Mouse (Mus musculus): ENCODE measurements around the gene Sdk2. TPM values are rescaled to one million over a fixed set of nuclear protein-coding genes. Genes with fewer than 3 reads are reported as not detected.

Sdk2 gene
- total RNA-seq, 2 experiments from 2014 or later = 0.23 to 0.84 TPM

DNA sequence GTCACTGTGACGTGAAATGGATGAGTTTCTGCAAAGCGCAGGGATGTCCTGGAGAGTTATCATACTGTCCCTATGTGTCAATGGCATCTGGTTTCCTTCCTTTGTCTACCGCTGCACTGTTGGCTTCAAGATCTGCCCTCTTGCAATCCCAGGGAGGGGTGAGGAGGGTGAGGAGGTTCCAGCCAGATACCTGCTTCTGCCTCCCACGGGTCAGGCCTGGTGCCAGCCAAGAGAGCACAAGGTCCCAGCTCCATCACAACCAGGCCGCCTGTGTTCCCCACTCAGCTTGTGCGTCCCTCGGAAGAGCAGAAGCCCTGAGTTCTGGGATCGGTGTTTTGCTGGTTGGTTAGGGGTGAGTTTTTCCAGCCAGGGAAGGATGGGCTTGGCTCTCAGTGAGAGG lies 299.6 kb downstream of the Sdk2 start:
- H3K27ac ChIP-seq = peak overlapping the region; percentile 63
- no peak for DNase-seq
- TF ChIP-seq CTCF (IDR thresholded peaks at IDR 0.05) = no peak
- no peak overlapping the region for H3K4me3 ChIP-seq
- intact Hi-C loops (cut with DNase I) = no loop called here

- Histone ChIP-seq H3K4me3 (no peak overlapping the region), H3K27ac (peak overlapping the region; percentile 63)
- peak; percentile 26 for DNase-seq
- no peak for TF ChIP-seq CTCF (IDR thresholded peaks at IDR 0.05)
- intact Hi-C loops (cut with DNase I) = no loop called here
Observed at GRCm38 (mm10) chr11:113766284-113766985, 300.4 kb downstream of the Sdk2 start.

DNA sequence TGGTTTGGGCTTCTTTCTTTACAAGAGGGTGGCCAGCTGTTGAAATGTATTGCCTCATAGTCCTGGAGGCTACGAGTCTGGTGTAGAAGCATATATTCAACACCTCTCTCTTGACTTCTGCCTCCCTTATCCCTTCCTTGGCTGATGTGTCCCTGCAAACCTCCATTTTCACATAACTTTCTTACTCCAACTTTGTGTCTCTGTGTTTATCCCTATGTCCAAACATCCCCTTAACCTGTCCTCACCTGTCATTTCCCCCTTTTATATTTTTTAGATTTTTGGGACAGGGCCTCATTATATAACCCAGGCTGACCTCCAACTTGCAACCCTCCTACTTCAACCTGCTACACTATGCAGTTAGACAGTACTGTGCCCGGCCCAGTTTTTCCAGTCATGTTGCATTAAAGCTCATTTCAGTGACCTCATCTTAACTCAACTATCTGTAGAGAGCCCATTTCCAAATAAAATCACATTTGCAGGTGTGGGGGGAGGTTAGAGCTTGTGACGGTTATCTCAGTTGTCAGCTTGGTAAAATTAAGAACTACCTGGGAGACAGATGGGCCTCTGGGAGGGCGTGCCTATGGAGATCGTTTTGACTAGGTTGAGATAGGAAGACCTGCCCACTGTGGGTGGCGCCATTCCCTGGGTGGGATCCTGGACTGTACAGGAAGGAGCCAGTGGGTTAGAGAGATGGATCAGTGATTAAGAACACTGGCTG lies 302.6 kb downstream of the Sdk2 start:
- TF ChIP-seq CTCF (IDR thresholded peaks at IDR 0.05) = no peak
- intact Hi-C loops (cut with DNase I) = no loop called here
- no peak overlapping the region for H3K27ac ChIP-seq
- DNase-seq = no peak
- H3K4me3 ChIP-seq = no peak overlapping the region

DNA sequence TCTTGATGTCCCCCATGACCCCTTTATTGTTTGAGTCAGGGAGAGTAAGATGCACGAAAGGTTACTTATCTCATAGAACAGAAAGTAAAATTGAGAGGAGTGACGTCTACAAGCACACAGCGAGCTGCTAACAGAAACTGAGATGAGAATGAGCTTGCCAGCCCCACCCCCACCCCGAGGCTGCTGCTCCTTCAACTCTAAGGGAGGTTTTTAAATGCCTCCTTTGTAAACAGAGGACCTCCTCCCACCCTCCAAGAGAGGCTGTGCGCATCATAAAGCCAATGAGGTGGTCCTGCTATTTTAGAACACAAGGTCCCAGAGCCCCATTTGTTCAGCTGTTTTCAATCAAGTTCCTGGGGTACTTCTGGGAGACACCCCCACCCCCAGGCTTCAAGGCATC lies 303.4 kb downstream of the Sdk2 start:
- no peak overlapping the region for H3K4me3 ChIP-seq
- no peak for TF ChIP-seq CTCF (IDR thresholded peaks at IDR 0.05)
- H3K27ac ChIP-seq = no peak overlapping the region
- intact Hi-C loops (cut with DNase I) = no loop called here
- no peak for DNase-seq

DNA sequence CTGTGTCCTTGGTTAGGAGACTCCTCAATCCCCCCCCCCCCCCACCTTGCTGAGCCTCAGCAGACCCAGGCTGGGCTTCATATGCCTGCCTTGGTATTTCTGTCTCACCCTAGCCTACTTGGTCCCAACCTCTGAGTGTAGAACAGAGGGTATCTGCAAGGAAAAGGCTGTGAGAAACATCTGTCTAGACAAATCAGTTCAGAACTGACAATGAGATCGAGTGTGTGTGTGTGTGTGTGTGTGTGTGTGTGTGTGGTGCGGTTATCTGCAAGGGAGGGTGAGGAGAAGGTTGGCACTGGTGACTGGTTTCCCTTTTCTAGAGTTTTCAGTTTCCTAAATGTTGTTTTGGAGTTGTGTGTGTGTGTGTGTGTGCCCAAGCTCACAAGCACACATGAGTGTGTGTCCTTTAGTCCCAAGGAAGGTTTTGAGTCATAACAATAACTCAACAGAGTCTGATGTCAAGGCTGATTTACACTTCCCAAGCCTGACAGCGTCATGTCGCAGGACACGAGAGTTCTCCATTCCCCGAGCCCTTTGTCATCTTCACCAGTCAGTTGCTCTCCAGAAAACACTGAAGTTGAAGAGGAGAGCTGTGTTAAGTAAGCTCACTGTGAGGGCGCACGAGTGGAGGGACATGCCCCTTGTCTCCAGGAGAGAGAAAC lies 304.6 kb downstream of the Sdk2 start:
- intact Hi-C loops (cut with DNase I) = no loop called here
- H3K27ac ChIP-seq = no peak overlapping the region
- no peak for TF ChIP-seq CTCF (IDR thresholded peaks at IDR 0.05)
- DNase-seq = no peak
- no peak overlapping the region for H3K4me3 ChIP-seq

GRCm38 (mm10) chr11:113761646-113762045 lies 305.2 kb downstream of the Sdk2 start:
- intact Hi-C loops (cut with DNase I) = no loop called here
- H3K4me3 ChIP-seq = no peak overlapping the region
- no peak for TF ChIP-seq CTCF (IDR thresholded peaks at IDR 0.05)
- DNase-seq = no peak
- H3K27ac ChIP-seq = no peak overlapping the region

DNA sequence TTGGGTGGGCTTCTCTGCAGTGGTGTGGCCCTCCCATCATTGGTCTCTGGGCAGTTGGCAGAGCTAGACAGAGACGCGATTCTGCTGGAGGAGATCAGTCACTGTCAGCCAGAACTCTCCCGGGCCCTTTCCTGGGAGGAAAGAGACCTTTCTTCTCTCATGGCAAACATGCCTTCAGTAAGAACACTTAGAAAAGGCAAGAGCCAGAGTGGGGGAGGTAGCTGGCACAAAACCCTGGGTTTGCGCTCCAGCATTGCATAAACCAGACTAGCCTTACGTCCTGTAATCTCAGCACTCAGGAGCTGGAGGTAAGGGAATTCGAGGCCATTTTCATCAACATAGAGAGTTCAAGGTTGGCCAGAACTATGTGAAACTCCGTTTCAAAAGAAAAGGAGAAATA lies 306.4 kb downstream of the Sdk2 start:
- DNase-seq = no peak
- Histone ChIP-seq H3K27ac (no peak overlapping the region), H3K4me3 (no peak overlapping the region)
- no peak for TF ChIP-seq CTCF (IDR thresholded peaks at IDR 0.05)
- intact Hi-C loops (cut with DNase I) = no loop called here

DNA sequence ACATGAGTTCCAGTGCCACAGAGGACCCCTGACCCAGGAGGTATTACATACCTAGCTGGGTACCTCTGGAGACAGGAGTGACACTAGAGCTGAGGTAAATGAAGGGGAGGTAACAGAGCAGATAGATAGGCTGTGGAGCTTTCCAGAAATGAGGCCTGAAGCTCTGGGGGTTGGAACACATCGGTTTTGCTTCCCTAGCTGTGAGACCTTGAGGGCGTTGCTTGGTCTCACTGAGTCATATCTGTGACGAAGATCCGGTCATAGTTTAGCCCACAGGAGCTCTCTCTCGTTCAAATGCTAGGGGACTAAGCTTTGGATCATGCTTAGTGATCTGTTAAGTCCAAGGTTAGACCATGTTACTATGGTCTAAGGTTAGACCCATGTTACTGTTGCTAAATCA lies 308.0 kb downstream of the Sdk2 start:
- H3K4me3 ChIP-seq = no peak overlapping the region
- no peak overlapping the region for H3K27ac ChIP-seq
- no peak for DNase-seq
- TF ChIP-seq CTCF (IDR thresholded peaks at IDR 0.05) = no peak
- intact Hi-C loops (cut with DNase I) = no loop called here

DNA sequence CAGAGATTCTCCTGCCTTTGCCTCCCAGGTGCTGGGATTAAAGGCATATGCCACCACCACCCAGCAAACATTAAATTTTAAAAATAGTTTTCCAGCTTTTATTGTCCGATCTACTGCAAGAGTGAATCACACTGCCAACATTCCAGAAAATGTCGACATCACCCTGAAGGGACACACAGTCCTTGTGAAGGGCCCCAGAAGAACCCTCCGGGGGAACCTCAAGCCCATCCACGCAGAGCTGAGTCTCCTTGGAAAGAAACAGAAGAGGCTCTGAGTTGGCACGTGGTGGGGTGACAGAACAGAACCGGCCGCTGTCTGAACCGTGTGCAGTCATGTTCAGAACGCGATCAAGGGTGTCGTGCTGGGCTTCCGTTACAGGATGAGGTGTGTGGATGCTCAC lies 310.3 kb downstream of the Sdk2 start:
- intact Hi-C loops (cut with DNase I) = no loop called here
- TF ChIP-seq CTCF (IDR thresholded peaks at IDR 0.05) = no peak
- no peak overlapping the region for H3K27ac ChIP-seq

GRCm38 (mm10) chr11:113755878-113756277 lies 311.0 kb downstream of the Sdk2 start:
- no peak for TF ChIP-seq CTCF (IDR thresholded peaks at IDR 0.05)
- intact Hi-C loops (cut with DNase I) = no loop called here
- H3K4me3 ChIP-seq = no peak overlapping the region
- no peak overlapping the region for H3K27ac ChIP-seq
- DNase-seq = no peak

More for the DNA sequence above, 310.3 kb downstream of the Sdk2 start:
- DNase-seq = no peak
- no peak overlapping the region for H3K4me3 ChIP-seq

DNA sequence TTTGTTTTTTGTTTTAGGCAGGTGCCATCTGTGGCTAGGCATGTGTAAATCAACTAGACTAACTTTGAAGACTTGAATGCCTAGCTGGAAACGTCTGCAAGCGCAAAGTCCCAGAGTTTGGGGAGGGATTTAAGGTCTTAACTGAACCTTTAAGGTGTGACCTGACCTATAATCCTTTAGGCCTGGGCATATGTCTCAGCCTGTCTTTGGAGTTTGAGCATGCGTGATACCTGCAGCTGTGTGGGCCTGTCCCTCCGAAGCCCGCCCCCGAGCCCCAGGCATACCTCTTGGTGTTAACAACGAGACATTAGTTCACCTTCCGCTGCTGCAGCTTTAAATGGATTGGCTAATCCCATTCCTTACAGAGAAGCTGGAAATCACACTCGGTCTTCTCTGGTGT lies 312.0 kb downstream of the Sdk2 start:
- no peak overlapping the region for H3K27ac ChIP-seq
- intact Hi-C loops (cut with DNase I) = loop anchor here (5.0 kb wide), 2 partner anchors 53 to 108 kb away; partner anchors contain the start of gene Cog1
- H3K4me3 ChIP-seq = no peak overlapping the region
- DNase-seq = no peak
- TF ChIP-seq CTCF (IDR thresholded peaks at IDR 0.05) = no peak

- DNase-seq = no peak
- H3K27ac ChIP-seq = no peak overlapping the region
- no peak for TF ChIP-seq CTCF (IDR thresholded peaks at IDR 0.05)
- intact Hi-C loops (cut with DNase I) = loop anchor here (5.0 kb wide), 2 partner anchors 51 to 106 kb away; partner anchors contain the start of gene Cog1
- H3K4me3 ChIP-seq = no peak overlapping the region
Observed at GRCm38 (mm10) chr11:113752685-113753430, 314.0 kb downstream of the Sdk2 start.
